Mouse (Mus musculus) midbrain, embryonic 16.5 days (tissue): ENCODE data around the gene Fpgt. TPM values are rescaled to one million over a fixed set of nuclear protein-coding genes. Genes with fewer than 3 reads are reported as not detected.

Experiments used
- ATAC-seq: fragments of 200-750 bp; cut with Nextera tagmentation; 2 replicates; pipeline ENCODE4 v1.8.0; 2017; ENCODE audit warnings: moderate TSS enrichment
- H3K27ac ChIP-seq: fragments of 300-500 bp; sonication (generic); 2 replicates; pipeline ENCODE4 v1.5.1; 2014; ENCODE audit warnings: mild to moderate bottlenecking, low read length, mixed read lengths
- H3K27me3 ChIP-seq: fragments of 300-500 bp; sonication (generic); 2 replicates; pipeline ENCODE4 v1.6.1; 2014; ENCODE audit warnings: low read depth, low read length, mixed read lengths; ENCODE audit not compliant: control insufficient read depth, insufficient read depth
- H3K36me3 ChIP-seq: fragments of 300-500 bp; sonication (generic); 2 replicates; pipeline ENCODE4 v1.6.1; 2014; ENCODE audit warnings: mild to moderate bottlenecking, low read length, moderate library complexity, mixed read lengths; ENCODE audit not compliant: control insufficient read depth, insufficient read depth
- H3K4me1 ChIP-seq: fragments of 300-500 bp; sonication (generic); 2 replicates; pipeline ENCODE4 v1.6.1; 2014; ENCODE audit warnings: mild to moderate bottlenecking, low read length, mixed read lengths; ENCODE audit not compliant: control insufficient read depth, insufficient read depth
- H3K4me2 ChIP-seq: fragments of 300-500 bp; sonication (generic); 2 replicates; pipeline ENCODE4 v1.6.1; 2014; ENCODE audit warnings: mild to moderate bottlenecking, low read length, mixed read lengths
- H3K4me3 ChIP-seq: fragments of 300-500 bp; sonication (generic); 2 replicates; pipeline ENCODE4 v1.5.1; 2014; ENCODE audit warnings: low read depth, mild to moderate bottlenecking, low read length, moderate library complexity, mixed read lengths
- H3K9ac ChIP-seq: fragments of 300-500 bp; sonication (generic); 2 replicates; pipeline ENCODE4 v1.6.1; 2014; ENCODE audit warnings: low read depth, low read length, mixed read lengths
- H3K9me3 ChIP-seq: fragments of 300-500 bp; sonication (generic); replicated peaks from 2 replicates; pipeline ENCODE4 v1.6.1; 2014; ENCODE audit warnings: mild to moderate bottlenecking, low read length, mixed read lengths; ENCODE audit not compliant: control insufficient read depth, poor library complexity, severe bottlenecking
- WGBS: fragments of 180-500 bp; shearing (Covaris S2); extraction: QIAGEN DNeasy Blood & Tissue Kit; methylation state at CpG from one replicate; pipeline ENCODE4 v1.1.7; 2014; 5-methylcytosine and 5-hydroxymethylcytosine counted together
- polyA plus RNA-seq: library from polyadenylated mRNA; unstranded; fragments of >200 nt; fragmentation: Nextera tagmentation; extraction: Ambion mirVana; gene quantifications from 2 replicates; pipeline ENCODE4 v1.2.1, GENCODE M21; 2015

Fpgt gene
- polyA plus RNA-seq, 1 experiment from 2014 or later: 21.6 TPM

GRCm38 (mm10) chr3:155057566-155057965, 35.6 kb downstream of the Fpgt start:
- H3K27me3 ChIP-seq: no peaks in the 10 kb centered on the region
- H3K36me3 ChIP-seq: no peaks in the 10 kb centered on the region
- ATAC-seq: no peak
- H3K4me3 ChIP-seq: no peak overlapping the region
- H3K9ac ChIP-seq: no peak overlapping the region
- H3K27ac ChIP-seq: no peak overlapping the region
- no peak overlapping the region for H3K4me2 ChIP-seq
- H3K4me1 ChIP-seq: no peaks in the 10 kb centered on the region
- H3K9me3 ChIP-seq: no peaks in the 10 kb centered on the region

GRCm38 (mm10) chr3:155056606-155057005, 36.6 kb downstream of the Fpgt start:
- H3K4me1 ChIP-seq: no peaks in the 10 kb centered on the region
- no peaks in the 10 kb centered on the region for H3K27me3 ChIP-seq
- H3K36me3 ChIP-seq: no peaks in the 10 kb centered on the region
- no peak overlapping the region for H3K4me3 ChIP-seq
- H3K9ac ChIP-seq: no peak overlapping the region
- ATAC-seq: no peak
- H3K9me3 ChIP-seq: no peaks in the 10 kb centered on the region
- no peak overlapping the region for H3K27ac ChIP-seq
- no peak overlapping the region for H3K4me2 ChIP-seq

GRCm38 (mm10) chr3:155055231-155055916, 37.8 kb downstream of the Fpgt start, which contains the start of gene Tnni3k:
Gene Tnni3k (minus strand): TSS chr3:155055407.
- Histone ChIP-seq H3K27ac (no peak within 1 kb of the TSS), H3K4me3 (no peak within 1 kb of the TSS), H3K27me3 (no peaks in the 10 kb centered on the region), H3K9me3 (no peaks in the 10 kb centered on the region), H3K4me2 (no peak within 1 kb of the TSS), H3K9ac (no peak within 1 kb of the TSS), H3K4me1 (no peaks in the 10 kb centered on the region), H3K36me3 (no peaks in the 10 kb centered on the region)
- no peak for ATAC-seq
- 85% methylated on average over 6 of the region's 6 CpGs for WGBS

- ATAC-seq: no peak
- no peaks in the 10 kb centered on the region for H3K9me3 ChIP-seq
- H3K27me3 ChIP-seq: no peaks in the 10 kb centered on the region
- no peak overlapping the region for H3K27ac ChIP-seq
- H3K36me3 ChIP-seq: no peaks in the 10 kb centered on the region
- no peak overlapping the region for H3K9ac ChIP-seq
- no peak overlapping the region for H3K4me2 ChIP-seq
- WGBS: 78% methylated on average over 1 of the region's 1 CpGs
- no peaks in the 10 kb centered on the region for H3K4me1 ChIP-seq
- H3K4me3 ChIP-seq: no peak overlapping the region
These were observed 40.0 kb downstream of the Fpgt start for GRCm38 (mm10) chr3:155053189-155053588.

- H3K4me3 ChIP-seq: no peak overlapping the region
- ATAC-seq: no peak
- H3K9ac ChIP-seq: no peak overlapping the region
- no peak overlapping the region for H3K4me2 ChIP-seq
- H3K27me3 ChIP-seq: no peaks in the 10 kb centered on the region
- H3K27ac ChIP-seq: no peak overlapping the region
- H3K36me3 ChIP-seq: no peaks in the 10 kb centered on the region
- H3K9me3 ChIP-seq: no peaks in the 10 kb centered on the region
- H3K4me1 ChIP-seq: no peaks in the 10 kb centered on the region
These were observed 41.2 kb downstream of the Fpgt start for GRCm38 (mm10) chr3:155052021-155052420.

- H3K4me3 ChIP-seq: no peak overlapping the region
- 10% methylated on average over 1 of the region's 1 CpGs for WGBS
- 0 out of 2 replicates have a peak, but pooled peaks cover 2% of the 10 kb centered on the region for H3K9me3 ChIP-seq
- no peak overlapping the region for H3K9ac ChIP-seq
- H3K27ac ChIP-seq: no peak overlapping the region
- H3K4me1 ChIP-seq: no peaks in the 10 kb centered on the region
- no peak for ATAC-seq
- H3K4me2 ChIP-seq: no peak overlapping the region
- no peaks in the 10 kb centered on the region for H3K36me3 ChIP-seq
- no peaks in the 10 kb centered on the region for H3K27me3 ChIP-seq
These were observed 54.0 kb downstream of the Fpgt start for GRCm38 (mm10) chr3:155039012-155039836.

Other genes with a start within 250 kb of the Fpgt start
- 0.06 and 0.10 TPM in 2 replicates for gene Tnni3k, start 38.0 kb downstream of the Fpgt start, polyA plus RNA-seq
- gene Lrriq3, start within 50 bp of the Fpgt start, polyA plus RNA-seq: 1.1 and 1.4 TPM in 2 replicates